Mouse (Mus musculus): ENCODE results near the gene Klhdc9. TPM values are rescaled to one million over a fixed set of nuclear protein-coding genes. Genes with fewer than 3 reads are reported as not detected.
A peak's percentile ranks its signal among the peaks of the same experiment; 100 is the strongest.
"Not testable (repeated sequence)": the region's sequence is repeated elsewhere in the genome, so short reads cannot be mapped to it uniquely, and the experiment has no call there.

Gene Klhdc9
- polyA plus RNA-seq, 1 experiment from 2014 or later: 2.6 TPM

GRCm38 (mm10) chr1:171328244-171328643 lies 32.4 kb downstream of the Klhdc9 start:
- no peaks in the 10 kb centered on the region for H3K27me3 ChIP-seq
- H3K4me1 ChIP-seq: peaks cover 38% of the 10 kb centered on the region
- peaks cover 21% of the 10 kb centered on the region; the same call in 1 of the 2 replicates for H3K36me3 ChIP-seq
- peak overlapping the region; percentile 99 for H3K9ac ChIP-seq
- peak overlapping the region; percentile 77 for H3K4me2 ChIP-seq
- H3K27ac ChIP-seq: peak overlapping the region; percentile 100
- H3K9me3 ChIP-seq (replicated peaks): no peaks in the 10 kb centered on the region
- WGBS: 23% methylated on average over 9 of the region's 9 CpGs
- ATAC-seq (replicated peaks; ENCODE audit: low FRiP score): no peak
- peak overlapping the region; percentile 91 for H3K4me3 ChIP-seq (replicated peaks)

GRCm38 (mm10) chr1:171326588-171326987 lies 34.0 kb downstream of the Klhdc9 start:
- H3K27ac ChIP-seq; ATAC-seq (replicated peaks; ENCODE audit: low FRiP score); H3K4me3 ChIP-seq (replicated peaks); H3K4me2 ChIP-seq; H3K9me3 ChIP-seq (replicated peaks); H3K9ac ChIP-seq; H3K27me3 ChIP-seq: not testable (repeated sequence)
- Histone ChIP-seq H3K36me3 (peaks cover 21% of the 10 kb centered on the region; the same call in 1 of the 2 replicates), H3K4me1 (peaks cover 30% of the 10 kb centered on the region)
- WGBS: 83% methylated on average over 4 of the region's 4 CpGs

GRCm38 (mm10) chr1:171325571-171325970 lies 35.0 kb downstream of the Klhdc9 start:
- no peak for ATAC-seq (replicated peaks; ENCODE audit: low FRiP score)
- 57% methylated on average over 2 of the region's 2 CpGs for WGBS

DNA sequence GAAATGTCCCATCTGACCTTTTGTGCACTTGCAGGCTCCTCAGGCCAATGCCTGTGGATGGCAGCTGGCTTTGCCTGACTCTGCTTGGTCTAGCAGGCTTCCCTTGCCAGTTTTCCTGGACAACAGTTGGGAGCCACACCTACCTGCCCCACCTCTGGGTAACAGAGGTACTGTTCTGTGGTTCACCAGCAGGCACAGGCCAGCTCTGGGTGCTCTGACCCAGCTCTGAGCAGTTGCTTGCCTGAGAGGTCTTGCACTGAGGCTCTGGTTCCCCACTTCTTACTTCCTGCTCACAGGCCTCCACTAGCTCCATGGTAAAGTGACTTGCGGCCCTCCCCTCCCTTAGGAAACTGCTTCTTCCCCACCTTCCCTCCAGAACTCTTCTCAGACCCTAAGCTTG lies 38.6 kb downstream of the Klhdc9 start:
- Histone ChIP-seq H3K9me3 (replicated peaks) (no peaks in the 10 kb centered on the region), H3K9ac (no peak overlapping the region), H3K4me3 (replicated peaks) (no peak overlapping the region), H3K4me2 (no peak overlapping the region), H3K36me3 (peaks cover 21% of the 10 kb centered on the region; the same call in 1 of the 2 replicates), H3K27ac (0 out of 2 replicates have a peak overlapping the region, but pooled peaks have one; percentile 9), H3K4me1 (peaks cover 8% of the 10 kb centered on the region), H3K27me3 (no peaks in the 10 kb centered on the region)
- 83% methylated on average over 1 of the region's 1 CpGs for WGBS
- ATAC-seq (replicated peaks; ENCODE audit: low FRiP score): peak; percentile 74; the same call in 1 of the 2 replicates

More at GRCm38 (mm10) chr1:171325571-171325970, 35.0 kb downstream of the Klhdc9 start:
- Histone ChIP-seq H3K27me3 (no peaks in the 10 kb centered on the region), H3K9ac (no peak overlapping the region), H3K4me3 (replicated peaks) (no peak overlapping the region), H3K27ac (no peak overlapping the region), H3K4me2 (no peak overlapping the region), H3K9me3 (replicated peaks) (no peaks in the 10 kb centered on the region), H3K4me1 (peaks cover 22% of the 10 kb centered on the region), H3K36me3 (peaks cover 21% of the 10 kb centered on the region; the same call in 1 of the 2 replicates)

DNA sequence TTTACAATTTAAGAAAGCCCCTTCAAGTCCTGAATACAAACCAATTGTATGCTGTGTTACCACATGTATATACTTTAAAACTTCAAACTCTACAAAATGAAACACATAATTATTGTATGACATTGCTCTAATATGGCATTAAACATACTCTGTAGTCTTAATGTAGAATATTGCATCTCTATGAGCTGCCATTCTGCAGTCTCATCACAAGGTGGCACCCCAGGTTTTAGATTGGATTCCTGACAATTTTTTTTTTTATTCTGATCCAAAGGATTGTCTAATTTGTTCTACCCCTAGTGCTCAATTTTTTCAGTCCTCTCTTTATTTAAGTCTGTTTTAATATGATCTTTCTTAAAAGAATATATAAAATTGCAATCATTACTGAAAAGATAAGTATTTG lies 39.2 kb downstream of the Klhdc9 start:
- Histone ChIP-seq H3K27me3 (no peaks in the 10 kb centered on the region), H3K4me2 (no peak overlapping the region), H3K4me1 (peaks cover 6% of the 10 kb centered on the region; the same call in 1 of the 2 replicates), H3K36me3 (peaks cover 20% of the 10 kb centered on the region; the same call in 1 of the 2 replicates), H3K4me3 (replicated peaks) (no peak overlapping the region), H3K27ac (no peak overlapping the region), H3K9ac (no peak overlapping the region), H3K9me3 (replicated peaks) (no peaks in the 10 kb centered on the region)
- no peak for ATAC-seq (replicated peaks; ENCODE audit: low FRiP score)

DNA sequence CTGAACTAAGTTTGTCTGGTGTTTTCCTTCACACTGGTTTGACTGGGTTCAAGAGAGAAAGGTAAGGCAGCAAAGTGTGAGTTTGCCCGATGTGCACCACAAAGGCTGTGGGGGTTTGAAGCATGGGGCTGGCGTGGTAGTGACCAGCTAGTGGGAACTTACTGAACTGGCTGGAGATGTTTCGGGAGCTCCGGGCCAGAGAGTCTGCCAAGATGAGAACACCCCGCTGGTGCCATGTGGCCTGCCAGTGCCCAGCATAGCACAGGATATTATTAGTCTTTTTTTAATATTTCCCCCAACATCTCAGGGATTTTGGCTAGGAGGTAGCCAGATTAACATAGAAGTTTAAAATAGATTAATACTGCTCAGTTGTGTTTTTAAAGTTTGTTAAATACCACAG lies 40.4 kb downstream of the Klhdc9 start:
- Histone ChIP-seq H3K9me3 (replicated peaks) (no peaks in the 10 kb centered on the region), H3K27me3 (no peaks in the 10 kb centered on the region), H3K4me2 (peak overlapping the region; percentile 51), H3K4me1 (peaks cover 6% of the 10 kb centered on the region; the same call in 1 of the 2 replicates), H3K27ac (no peak overlapping the region), H3K4me3 (replicated peaks) (peak overlapping the region; percentile 33), H3K36me3 (0 out of 2 replicates have a peak, but pooled peaks cover 9% of the 10 kb centered on the region), H3K9ac (0 out of 2 replicates have a peak overlapping the region, but pooled peaks have one; percentile 24)
- ATAC-seq (replicated peaks; ENCODE audit: low FRiP score): no peak
- WGBS: 21% methylated on average over 5 of the region's 5 CpGs

DNA sequence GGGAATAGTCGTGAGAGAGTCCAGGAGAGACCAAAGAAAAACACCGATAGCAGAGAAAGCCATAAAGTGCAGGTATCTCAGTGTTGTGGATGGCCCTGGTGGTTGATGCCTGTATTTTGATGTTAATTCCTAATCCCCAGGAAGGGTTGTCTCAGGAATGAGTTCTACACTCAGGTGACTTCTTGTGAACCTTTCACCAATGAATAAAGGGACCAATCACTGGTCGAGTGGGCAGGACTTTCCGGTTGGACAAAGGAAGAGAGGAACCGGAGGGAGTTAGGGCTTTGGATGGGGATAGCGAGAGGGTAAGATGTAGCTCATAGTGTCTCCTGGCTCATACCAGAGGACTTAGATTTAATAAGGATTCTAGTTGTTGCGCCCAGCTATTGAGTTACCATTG lies 40.9 kb downstream of the Klhdc9 start:
- Histone ChIP-seq H3K27me3 (no peaks in the 10 kb centered on the region), H3K9me3 (replicated peaks) (no peaks in the 10 kb centered on the region), H3K27ac (no peak overlapping the region), H3K36me3 (0 out of 2 replicates have a peak, but pooled peaks cover 5% of the 10 kb centered on the region), H3K4me3 (replicated peaks) (peak overlapping the region; percentile 33), H3K4me2 (peak overlapping the region; percentile 51), H3K4me1 (peaks cover 6% of the 10 kb centered on the region; the same call in 1 of the 2 replicates), H3K9ac (0 out of 2 replicates have a peak overlapping the region, but pooled peaks have one; percentile 24)
- 15% methylated on average over 7 of the region's 7 CpGs for WGBS
- ATAC-seq (replicated peaks; ENCODE audit: low FRiP score): no peak

DNA sequence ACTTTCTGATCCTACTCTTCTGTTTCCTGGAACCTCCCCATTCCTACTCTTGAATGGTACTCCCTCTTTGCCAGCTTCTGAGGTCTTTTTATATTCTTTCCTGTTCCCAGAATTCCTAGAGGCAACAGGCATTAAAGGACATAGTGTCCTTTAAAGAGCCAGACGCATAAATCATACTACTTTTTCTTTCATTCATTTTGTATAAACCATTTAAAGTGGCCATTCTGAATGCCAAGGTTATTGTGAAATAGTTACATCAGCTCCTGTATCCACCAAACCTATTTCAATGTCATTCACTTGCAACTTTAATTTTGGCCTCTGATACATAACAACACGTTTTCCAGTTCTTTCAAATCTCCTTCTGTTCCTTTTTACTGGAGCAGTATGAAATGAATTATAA lies 51.3 kb downstream of the Klhdc9 start:
- Histone ChIP-seq H3K9me3 (replicated peaks) (no peaks in the 10 kb centered on the region), H3K4me2 (no peak overlapping the region), H3K4me3 (replicated peaks) (no peak overlapping the region), H3K36me3 (no peaks in the 10 kb centered on the region), H3K27me3 (no peaks in the 10 kb centered on the region), H3K27ac (no peak overlapping the region), H3K4me1 (no peaks in the 10 kb centered on the region), H3K9ac (no peak overlapping the region)
- ATAC-seq (replicated peaks; ENCODE audit: low FRiP score): no peak
- WGBS: 69% methylated on average over 2 of the region's 2 CpGs

Other genes starting within 250 kb of the Klhdc9 start
- 2.0 and 2.1 TPM in 2 replicates for gene Cfap126, start 246.9 kb downstream of the Klhdc9 start, polyA plus RNA-seq (2015; fragmentation: Nextera tagmentation; extraction: Ambion mirVana)
- gene Sdhc, start 210.2 kb downstream of the Klhdc9 start, polyA plus RNA-seq (2015; fragmentation: Nextera tagmentation; extraction: Ambion mirVana): 307 and 309 TPM in 2 replicates
- gene Mpz, start 210.1 kb downstream of the Klhdc9 start, polyA plus RNA-seq (2015; fragmentation: Nextera tagmentation; extraction: Ambion mirVana): 0.86 and 0.99 TPM in 2 replicates
- 2.8 and 4.0 TPM in 2 replicates for gene Pcp4l1, start 164.5 kb downstream of the Klhdc9 start, polyA plus RNA-seq (2015; fragmentation: Nextera tagmentation; extraction: Ambion mirVana)
- gene Nr1i3, start 146.8 kb downstream of the Klhdc9 start, polyA plus RNA-seq (2015; fragmentation: Nextera tagmentation; extraction: Ambion mirVana): 0.26 and 0.81 TPM in 2 replicates
- 35.1 and 35.4 TPM in 2 replicates for gene Tomm40l, start 138.3 kb downstream of the Klhdc9 start, polyA plus RNA-seq (2015; fragmentation: Nextera tagmentation; extraction: Ambion mirVana)
- 45.5 and 97.5 TPM in 2 replicates for gene Apoa2, start 135.7 kb downstream of the Klhdc9 start, polyA plus RNA-seq (2015; fragmentation: Nextera tagmentation; extraction: Ambion mirVana)
- 35.0 and 36.9 TPM in 2 replicates for gene Fcer1g, start 126.4 kb downstream of the Klhdc9 start, polyA plus RNA-seq (2015; fragmentation: Nextera tagmentation; extraction: Ambion mirVana)
- 10.7 and 11.6 TPM in 2 replicates for gene Adamts4, start 110.4 kb downstream of the Klhdc9 start, polyA plus RNA-seq (2015; fragmentation: Nextera tagmentation; extraction: Ambion mirVana)
- gene Ndufs2, start 109.4 kb downstream of the Klhdc9 start, polyA plus RNA-seq (2015; fragmentation: Nextera tagmentation; extraction: Ambion mirVana): 276 and 283 TPM in 2 replicates
- 80.4 and 94.3 TPM in 2 replicates for gene B4galt3, start 90.5 kb downstream of the Klhdc9 start, polyA plus RNA-seq (2015; fragmentation: Nextera tagmentation; extraction: Ambion mirVana)
- 63.0 and 65.4 TPM in 2 replicates for gene Ppox, start 79.6 kb downstream of the Klhdc9 start, polyA plus RNA-seq (2015; fragmentation: Nextera tagmentation; extraction: Ambion mirVana)
- gene Usp21, start 72.8 kb downstream of the Klhdc9 start, polyA plus RNA-seq (2015; fragmentation: Nextera tagmentation; extraction: Ambion mirVana): 87.7 and 97.8 TPM in 2 replicates
- 106 and 118 TPM in 2 replicates for gene Ufc1, start 65.8 kb downstream of the Klhdc9 start, polyA plus RNA-seq (2015; fragmentation: Nextera tagmentation; extraction: Ambion mirVana)
- gene Dedd, start 31.7 kb downstream of the Klhdc9 start, polyA plus RNA-seq (2015; fragmentation: Nextera tagmentation; extraction: Ambion mirVana): 53.1 and 55.7 TPM in 2 replicates
- 47.8 and 50.5 TPM in 2 replicates for gene Nit1, start 15.2 kb downstream of the Klhdc9 start, polyA plus RNA-seq (2015; fragmentation: Nextera tagmentation; extraction: Ambion mirVana)
- 122 and 130 TPM in 2 replicates for gene Pfdn2, start 15.1 kb downstream of the Klhdc9 start, polyA plus RNA-seq (2015; fragmentation: Nextera tagmentation; extraction: Ambion mirVana)
- 3.0 and 3.5 TPM in 2 replicates for gene Nectin4, start 9.3 kb upstream of the Klhdc9 start, polyA plus RNA-seq (2015; fragmentation: Nextera tagmentation; extraction: Ambion mirVana)
- 1.2 and 1.6 TPM in 2 replicates for gene Arhgap30, start 28.2 kb upstream of the Klhdc9 start, polyA plus RNA-seq (2015; fragmentation: Nextera tagmentation; extraction: Ambion mirVana)
- 71.2 and 90.9 TPM in 2 replicates for gene Usf1, start 50.5 kb upstream of the Klhdc9 start, polyA plus RNA-seq (2015; fragmentation: Nextera tagmentation; extraction: Ambion mirVana)
- gene Tstd1, start 58.1 kb upstream of the Klhdc9 start, polyA plus RNA-seq (2015; fragmentation: Nextera tagmentation; extraction: Ambion mirVana): 6.8 and 7.5 TPM in 2 replicates
- gene F11r, start 76.7 kb upstream of the Klhdc9 start, polyA plus RNA-seq (2015; fragmentation: Nextera tagmentation; extraction: Ambion mirVana): 137 TPM in 2 replicates
- gene Alyref2, start 142.7 kb upstream of the Klhdc9 start, polyA plus RNA-seq (2015; fragmentation: Nextera tagmentation; extraction: Ambion mirVana): 11.2 and 13.7 TPM in 2 replicates
- gene Itln1, start 174.5 kb upstream of the Klhdc9 start, polyA plus RNA-seq (2015; fragmentation: Nextera tagmentation; extraction: Ambion mirVana): not detected in 2 replicates
- gene Cd244a, start 198.4 kb upstream of the Klhdc9 start, polyA plus RNA-seq (2015; fragmentation: Nextera tagmentation; extraction: Ambion mirVana): 0.08 and 0.26 TPM in 2 replicates
- gene Ly9, start 246.6 kb upstream of the Klhdc9 start, polyA plus RNA-seq (2015; fragmentation: Nextera tagmentation; extraction: Ambion mirVana): 0.32 and 0.42 TPM in 2 replicates